Mouse (Mus musculus): ENCODE measurements around the gene Zp3. TPM values are rescaled to one million over a fixed set of nuclear protein-coding genes. Genes with fewer than 3 reads are reported as not detected.

The Zp3 gene
- total RNA-seq (2021) = not detected
- long read RNA-seq, experiment 1 = 0 reads
- long read RNA-seq, experiment 2 = 0 reads

GRCm38 (mm10) chr5:135979904-135980303, at the start of gene Zp3:
Gene Zp3, plus strand, starts transcription at chr5:135980099.
- DNase-seq (ENCODE audit: low spot score) = no peak

GRCm38 (mm10) chr5:135931526-135931925, 48.4 kb upstream of the Zp3 start:
- DNase-seq (ENCODE audit: low spot score) = no peak

GRCm38 (mm10) chr5:135932359-135932758, 47.5 kb upstream of the Zp3 start:
- no peak for DNase-seq (ENCODE audit: low spot score)

GRCm38 (mm10) chr5:135933222-135933899, 46.5 kb upstream of the Zp3 start:
- DNase-seq (ENCODE audit: low spot score) = no peak

GRCm38 (mm10) chr5:135933900-135934441, 45.9 kb upstream of the Zp3 start:
- DNase-seq (ENCODE audit: low spot score) = peak; percentile 54

- peak; percentile 98 for DNase-seq (ENCODE audit: low spot score)
Measured at GRCm38 (mm10) chr5:135934481-135935175, 45.3 kb upstream of the Zp3 start, which contains the start of gene Ywhag. Gene Ywhag, minus strand, starts transcription at chr5:135934616.

- DNase-seq (ENCODE audit: low spot score) = no peak
Measured at GRCm38 (mm10) chr5:135935176-135935523, 44.7 kb upstream of the Zp3 start.

- DNase-seq (ENCODE audit: low spot score) = no peak
Measured at GRCm38 (mm10) chr5:135935641-135936190, 44.2 kb upstream of the Zp3 start.

- peak; percentile 43 for DNase-seq (ENCODE audit: low spot score)
Measured at GRCm38 (mm10) chr5:135940587-135940986, 39.3 kb upstream of the Zp3 start.

GRCm38 (mm10) chr5:135942710-135943109, 37.2 kb upstream of the Zp3 start:
- no peak for DNase-seq (ENCODE audit: low spot score)

GRCm38 (mm10) chr5:135945916-135946408, 33.9 kb upstream of the Zp3 start:
- no peak for DNase-seq (ENCODE audit: low spot score)

GRCm38 (mm10) chr5:135946621-135947020, 33.3 kb upstream of the Zp3 start:
- DNase-seq (ENCODE audit: low spot score) = no peak

- no peak for DNase-seq (ENCODE audit: low spot score)
Measured at GRCm38 (mm10) chr5:135950710-135951412, 29.0 kb upstream of the Zp3 start.

- no peak for DNase-seq (ENCODE audit: low spot score)
Measured at GRCm38 (mm10) chr5:135951660-135952059, 28.2 kb upstream of the Zp3 start.

- no peak for DNase-seq (ENCODE audit: low spot score)
Measured at GRCm38 (mm10) chr5:135952830-135953229, 27.1 kb upstream of the Zp3 start.

- DNase-seq (ENCODE audit: low spot score) = no peak
Measured at GRCm38 (mm10) chr5:135956300-135957206, 23.3 kb upstream of the Zp3 start.

- DNase-seq (ENCODE audit: low spot score) = peak; percentile 97
Measured at GRCm38 (mm10) chr5:135957207-135957974, 22.5 kb upstream of the Zp3 start.

GRCm38 (mm10) chr5:135958367-135958766, 21.5 kb upstream of the Zp3 start:
- no peak for DNase-seq (ENCODE audit: low spot score)

- no peak for DNase-seq (ENCODE audit: low spot score)
Measured at GRCm38 (mm10) chr5:135959911-135960310, 20.0 kb upstream of the Zp3 start.
